28 mouse cellular contexts compared by ENCODE assay signal in genomic region chr2:79945898-79946675, GRCm38 (mm10).
DNase-seq lines count a peak whose midpoint lies in the region; ATAC-seq and TF ChIP-seq lines count a peak whose summit lies in the region.
"Had no signal": no experiment of that assay in that cellular context is flagged by ENCODE, and none has a peak within 500 bp of the region (broad histone marks: within the 10 kb centered on the region; RNA-seq: fewer than 3 reads in every experiment).

No protein-coding gene starts in this region.

- no peak overlapping the region for H3K9ac ChIP-seq in kidney, postnatal 0 days (ENCODE audit: low read depth, low read length)
- H3K9ac ChIP-seq in kidney, embryonic 15.5 days: no peak overlapping the region
- H3K9ac ChIP-seq: embryonic facial prominence, embryonic 15.5 days; forebrain, embryonic 12.5 days; forebrain, postnatal 0 days; hindbrain, embryonic 14.5 days; liver, embryonic 15.5 days; lung, embryonic 14.5 days; neural tube, embryonic 13.5 days had no signal

- no peak for TF ChIP-seq CTCF in kidney, postnatal 0 days (IDR thresholded peaks at IDR 0.05; ENCODE audit: low read depth)

- no peak overlapping the region for H3K4me3 ChIP-seq in kidney, postnatal 0 days (replicated peaks; ENCODE audit: low read depth, low read length)
- H3K4me3 ChIP-seq in kidney, embryonic 15.5 days (replicated peaks): no peak overlapping the region
- H3K4me3 ChIP-seq: embryonic facial prominence, embryonic 10.5 days; embryonic facial prominence, embryonic 15.5 days; forebrain, embryonic 12.5 days; liver, embryonic 15.5 days; neural tube, embryonic 13.5 days had no signal

- intact Hi-C loops in left cerebral cortex, postnatal 36 days (cut with DNase I): no loop called here

- H3K27me3 ChIP-seq in kidney, postnatal 0 days (ENCODE audit: insufficient read depth, low read length): no peaks in the 10 kb centered on the region
- no peaks in the 10 kb centered on the region for H3K27me3 ChIP-seq in kidney, embryonic 15.5 days
- H3K27me3 ChIP-seq: embryonic facial prominence, embryonic 15.5 days; forebrain, embryonic 12.5 days; liver, embryonic 15.5 days; neural tube, embryonic 13.5 days had no signal

- no peak overlapping the region for H3K27ac ChIP-seq in kidney, postnatal 0 days
- H3K27ac ChIP-seq in kidney, embryonic 15.5 days: no peak overlapping the region
- H3K27ac ChIP-seq: embryonic facial prominence, embryonic 10.5 days; embryonic facial prominence, embryonic 15.5 days; forebrain, embryonic 12.5 days; hindbrain, embryonic 14.5 days; liver, embryonic 15.5 days; neural tube, embryonic 13.5 days had no signal

- 37% methylated on average over 8 of the region's 8 CpGs for WGBS in kidney, postnatal 0 days
- WGBS in kidney, embryonic 15.5 days: 45% methylated on average over 8 of the region's 8 CpGs

- H3K36me3 ChIP-seq in kidney, postnatal 0 days (ENCODE audit: insufficient read depth, low read length): no peaks in the 10 kb centered on the region
- H3K36me3 ChIP-seq in kidney, embryonic 15.5 days: no peaks in the 10 kb centered on the region
- H3K36me3 ChIP-seq: embryonic facial prominence, embryonic 10.5 days; embryonic facial prominence, embryonic 15.5 days; forebrain, embryonic 12.5 days; liver, embryonic 15.5 days; neural tube, embryonic 13.5 days had no signal

- H3K9me3 ChIP-seq in kidney, postnatal 0 days (replicated peaks; ENCODE audit: low read length): no peaks in the 10 kb centered on the region
- H3K9me3 ChIP-seq in kidney, embryonic 15.5 days (replicated peaks): no peaks in the 10 kb centered on the region
- H3K9me3 ChIP-seq: embryonic facial prominence, embryonic 10.5 days; embryonic facial prominence, embryonic 15.5 days; forebrain, embryonic 12.5 days; liver, embryonic 15.5 days; neural tube, embryonic 13.5 days had no signal

- H3K4me1 ChIP-seq in kidney, postnatal 0 days (replicated peaks; ENCODE audit: insufficient read depth, low read length): no peaks in the 10 kb centered on the region
- H3K4me1 ChIP-seq in kidney, embryonic 15.5 days: 0 out of 2 replicates have a peak, but pooled peaks cover 3% of the 10 kb centered on the region
- H3K4me1 ChIP-seq: embryonic facial prominence, embryonic 10.5 days; embryonic facial prominence, embryonic 15.5 days; forebrain, embryonic 12.5 days; liver, embryonic 15.5 days; neural tube, embryonic 13.5 days had no signal

- H3K4me2 ChIP-seq in kidney, postnatal 0 days (ENCODE audit: low read length): no peak overlapping the region
- no peak overlapping the region for H3K4me2 ChIP-seq in kidney, embryonic 15.5 days
- H3K4me2 ChIP-seq: embryonic facial prominence, embryonic 15.5 days; forebrain, embryonic 12.5 days; hindbrain, embryonic 14.5 days; liver, embryonic 15.5 days; lung, embryonic 14.5 days; midbrain, embryonic 11.5 days; neural tube, embryonic 13.5 days had no signal

- ATAC-seq in frontal cortex, adult (ENCODE audit: low TSS enrichment): peak; percentile 85
- ATAC-seq in kidney, postnatal 0 days (replicated peaks; ENCODE audit: low FRiP score, low read depth): no peak
- ATAC-seq in kidney, embryonic 15.5 days (replicated peaks; ENCODE audit: low FRiP score): no peak
- ATAC-seq: activated CD4-positive, CD25-positive, alpha-beta regulatory T cell, adult 4 months; forebrain, postnatal 0 days; intestine, postnatal 0 days; midbrain, embryonic 16.5 days had no signal

- DNase-seq in frontal cortex, postnatal 14 days (ENCODE audit: low spot score in 2 of 2): no peak
- DNase-seq in kidney, postnatal 0 days (ENCODE audit: low spot score): peak; percentile 7
- no peak for DNase-seq in kidney, adult 18-20 months
- peak; percentile 64 for DNase-seq in brain, adult 2 months (ENCODE audit: low read depth, low spot score)
- peak; percentile 23 for DNase-seq in telencephalon, adult 2 months (ENCODE audit: low read depth, low spot score)
- no peak for DNase-seq in left cerebral cortex, postnatal 36 days (ENCODE audit: low spot score in 2 of 2)
- DNase-seq: adrenal gland, adult 2 months; adrenal gland, postnatal 36 days; cerebellum, adult 2 months; cerebellum, postnatal 14 days; forebrain, postnatal 0 days; gastrocnemius, postnatal 14 days; heart, postnatal 4 days; liver; lung, embryonic 14.5 days; lung, postnatal 14 days had no signal

Comparison
In these comparisons a context has a peak if more than half of its experiments do, and no peak if none do; other contexts are left out.
1. DNase-seq: peak in kidney, postnatal 0 days (single experiment), brain, adult 2 months (single experiment) and telencephalon, adult 2 months (single experiment); none in frontal cortex, postnatal 14 days (0 of 2), kidney, adult 18-20 months (single experiment) and left cerebral cortex, postnatal 36 days (0 of 2).